Mouse (Mus musculus) heart, embryonic 13.5 days (tissue): ENCODE data around the gene Acadm. TPM values are rescaled to one million over a fixed set of nuclear protein-coding genes. Genes with fewer than 3 reads are reported as not detected.

ENCODE experiments used
- ATAC-seq: fragments of 200-750 bp; cut with Nextera tagmentation; 2 replicates; pipeline ENCODE4 v1.8.0; 2017; ENCODE audit warnings: moderate TSS enrichment; ENCODE audit not compliant: insufficient number of reproducible peaks, low FRiP score, low TSS enrichment; ENCODE audit errors: extremely low read depth
- H3K27ac ChIP-seq: fragments of 300-500 bp; sonication (generic); replicated peaks from 2 replicates; pipeline ENCODE4 v1.5.1; 2015; ENCODE audit warnings: moderate library complexity, mild to moderate bottlenecking, inconsistent platforms
- H3K27me3 ChIP-seq: fragments of 300-500 bp; sonication (generic); replicated peaks from 2 replicates; pipeline ENCODE4 v1.6.1; 2015; ENCODE audit warnings: mild to moderate bottlenecking, inconsistent platforms
- H3K36me3 ChIP-seq: fragments of 300-500 bp; sonication (generic); 2 replicates; pipeline ENCODE4 v1.6.1; 2015; ENCODE audit warnings: mild to moderate bottlenecking, inconsistent platforms
- H3K4me1 ChIP-seq: fragments of 300-500 bp; sonication (generic); 2 replicates; pipeline ENCODE4 v1.6.1; 2015; ENCODE audit warnings: inconsistent platforms
- H3K4me2 ChIP-seq: fragments of 300-500 bp; sonication (generic); 2 replicates; pipeline ENCODE4 v1.6.1; 2015; ENCODE audit warnings: inconsistent platforms, mild to moderate bottlenecking, moderate library complexity
- H3K4me3 ChIP-seq: fragments of 300-500 bp; sonication (generic); 2 replicates; pipeline ENCODE4 v1.5.1; 2015; ENCODE audit warnings: moderate library complexity, mild to moderate bottlenecking, inconsistent platforms
- H3K9ac ChIP-seq: fragments of 300-500 bp; sonication (generic); 2 replicates; pipeline ENCODE4 v1.6.1; 2015; ENCODE audit warnings: inconsistent platforms, mild to moderate bottlenecking, moderate library complexity
- H3K9me3 ChIP-seq: fragments of 300-500 bp; sonication (generic); 2 replicates; pipeline ENCODE4 v1.6.1; 2016; ENCODE audit warnings: inconsistent platforms
- whole genome bisulfite sequencing: fragments of 180-500 bp; shearing (Covaris S2); methylation state at CpG from one replicate; pipeline ENCODE4 v1.1.7; 2015; ENCODE audit warnings: mixed read lengths; 5-methylcytosine and 5-hydroxymethylcytosine counted together
- polyA plus RNA-seq: library from polyadenylated mRNA; unstranded; fragments of >200 nt; fragmentation: Nextera tagmentation; extraction: Ambion mirVana; gene quantifications from 2 replicates; pipeline ENCODE4 v1.2.1, GENCODE M21; 2015

Gene Acadm
- polyA plus RNA-seq, 1 experiment from 2014 or later = 179 TPM

DNA sequence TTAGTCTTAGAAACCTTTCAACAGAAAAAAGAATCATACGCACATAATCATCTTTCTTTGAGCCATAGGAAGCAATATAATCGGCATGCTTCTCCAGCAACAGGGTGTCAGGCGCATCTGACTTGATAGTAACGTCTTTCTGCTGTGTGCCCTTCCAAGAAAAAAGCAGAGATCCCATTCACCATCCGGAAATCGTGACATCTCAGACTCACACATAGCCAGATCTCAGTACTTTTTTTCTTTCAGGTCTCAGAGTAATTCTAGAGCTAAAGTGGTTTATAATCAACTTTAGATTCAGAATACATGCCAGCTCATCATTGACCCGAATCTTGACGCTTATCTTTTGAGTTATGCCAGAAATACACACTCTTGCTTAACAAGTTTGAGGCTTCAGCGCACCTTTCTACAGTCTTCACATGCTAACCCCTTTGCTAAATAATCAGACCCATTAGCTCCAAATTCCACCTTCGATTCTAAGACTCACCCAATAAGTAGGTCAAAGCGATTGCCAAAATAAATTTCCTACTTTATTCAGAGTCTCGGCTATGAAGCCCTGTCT is 32.5 kb downstream of the Acadm start:
- Histone ChIP-seq H3K9ac (peak overlapping the region; percentile 97), H3K27me3 (no peaks in the 10 kb centered on the region), H3K9me3 (no peaks in the 10 kb centered on the region), H3K36me3 (peaks cover 47% of the 10 kb centered on the region), H3K4me1 (peaks cover 54% of the 10 kb centered on the region), H3K4me2 (peak overlapping the region; percentile 95), H3K4me3 (peak overlapping the region; percentile 79), H3K27ac (peak overlapping the region; percentile 94)
- 1% methylated on average over 12 of the region's 12 CpGs for WGBS
- no peak for ATAC-seq

DNA sequence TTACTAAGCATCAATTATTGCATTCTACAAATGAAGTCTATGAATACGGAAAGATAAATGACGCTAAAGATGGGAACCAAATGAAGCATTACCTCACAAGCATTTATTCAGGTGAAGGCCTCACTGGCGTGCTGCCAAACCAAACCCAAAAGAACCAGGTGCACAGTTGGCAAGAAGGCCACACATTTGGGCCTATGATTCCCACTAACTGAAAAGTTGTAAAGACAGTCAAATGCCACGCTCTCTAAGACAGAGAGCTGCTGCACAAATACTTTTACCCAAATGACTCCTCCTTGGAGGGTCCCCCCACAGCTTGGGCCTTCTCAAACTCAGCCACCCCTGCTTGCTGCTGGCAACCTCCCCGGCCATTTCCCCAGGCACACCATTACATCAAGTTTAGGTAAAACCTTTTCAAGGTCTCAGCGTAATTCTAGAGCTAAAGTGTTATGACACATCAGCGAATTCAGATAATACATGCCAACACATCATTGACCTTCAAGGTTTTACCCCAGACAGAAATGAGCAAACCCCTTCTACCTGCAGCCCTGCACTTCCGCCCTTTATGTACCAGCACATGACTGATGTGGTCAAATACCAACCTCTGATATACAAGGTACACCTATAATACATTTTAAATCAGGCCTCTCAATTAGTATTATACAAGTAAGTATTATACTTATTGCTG is 33.1 kb downstream of the Acadm start:
- Histone ChIP-seq H3K36me3 (peaks cover 53% of the 10 kb centered on the region), H3K27ac (peak overlapping the region; percentile 94), H3K9ac (peak overlapping the region; percentile 97), H3K4me1 (peaks cover 58% of the 10 kb centered on the region), H3K9me3 (no peaks in the 10 kb centered on the region), H3K4me2 (peak overlapping the region; percentile 95), H3K4me3 (peak overlapping the region; percentile 79), H3K27me3 (no peaks in the 10 kb centered on the region)
- WGBS = 34% methylated on average over 8 of the region's 8 CpGs
- ATAC-seq = no peak

DNA sequence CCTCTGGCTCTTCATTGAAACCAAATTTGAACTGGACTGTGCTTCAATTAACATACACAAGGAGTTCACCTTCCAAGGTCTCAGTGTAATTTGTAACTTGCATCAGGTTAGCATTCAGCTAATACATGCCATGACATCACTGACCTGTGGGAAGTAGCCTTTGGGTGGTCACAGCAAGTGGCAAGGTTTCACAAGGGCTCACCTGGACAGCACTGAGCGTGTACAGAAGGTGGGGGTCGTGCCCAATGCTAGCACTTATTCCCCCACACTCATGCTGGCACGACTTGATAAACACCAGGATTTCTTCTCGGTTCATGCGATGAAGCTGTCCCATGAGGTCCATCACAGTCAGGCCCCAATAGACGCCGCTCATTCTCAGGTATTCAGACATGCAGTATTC is 33.9 kb downstream of the Acadm start:
- Histone ChIP-seq H3K4me2 (peak overlapping the region; percentile 95), H3K9ac (peak overlapping the region; percentile 97), H3K27me3 (no peaks in the 10 kb centered on the region), H3K9me3 (no peaks in the 10 kb centered on the region), H3K4me1 (peaks cover 58% of the 10 kb centered on the region), H3K36me3 (peaks cover 62% of the 10 kb centered on the region), H3K4me3 (peak overlapping the region; percentile 79), H3K27ac (peak overlapping the region; percentile 48)
- WGBS = 57% methylated on average over 7 of the region's 7 CpGs
- no peak for ATAC-seq

DNA sequence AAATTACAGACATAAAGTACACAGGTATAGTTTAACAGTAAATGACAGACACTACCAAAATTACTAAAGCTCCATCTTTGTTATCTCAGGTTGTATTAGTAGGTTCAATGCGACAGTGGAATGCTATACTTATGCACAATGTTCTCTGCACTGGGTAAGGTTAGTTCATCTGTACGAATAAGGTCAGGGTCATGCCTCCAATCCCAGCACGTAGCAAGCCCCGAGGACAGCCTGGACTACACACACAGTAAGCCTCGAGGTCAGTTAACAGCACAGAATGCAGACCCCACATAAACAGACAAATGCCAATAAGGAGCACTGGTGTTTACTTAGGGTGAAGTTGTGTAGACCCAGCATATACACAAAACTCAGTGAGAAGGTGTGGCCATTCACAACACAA is 35.5 kb downstream of the Acadm start:
- 75% methylated on average over 5 of the region's 5 CpGs for WGBS
- no peak for ATAC-seq
- H3K36me3 ChIP-seq = peaks cover 77% of the 10 kb centered on the region
- H3K4me2 ChIP-seq = peak overlapping the region; percentile 95
- H3K9me3 ChIP-seq = no peaks in the 10 kb centered on the region
- H3K4me1 ChIP-seq = peaks cover 55% of the 10 kb centered on the region
- H3K27ac ChIP-seq = no peak overlapping the region
- H3K4me3 ChIP-seq = peak overlapping the region; percentile 79; the same call in 1 of the 2 replicates
- peak overlapping the region; percentile 97 for H3K9ac ChIP-seq
- no peaks in the 10 kb centered on the region for H3K27me3 ChIP-seq

DNA sequence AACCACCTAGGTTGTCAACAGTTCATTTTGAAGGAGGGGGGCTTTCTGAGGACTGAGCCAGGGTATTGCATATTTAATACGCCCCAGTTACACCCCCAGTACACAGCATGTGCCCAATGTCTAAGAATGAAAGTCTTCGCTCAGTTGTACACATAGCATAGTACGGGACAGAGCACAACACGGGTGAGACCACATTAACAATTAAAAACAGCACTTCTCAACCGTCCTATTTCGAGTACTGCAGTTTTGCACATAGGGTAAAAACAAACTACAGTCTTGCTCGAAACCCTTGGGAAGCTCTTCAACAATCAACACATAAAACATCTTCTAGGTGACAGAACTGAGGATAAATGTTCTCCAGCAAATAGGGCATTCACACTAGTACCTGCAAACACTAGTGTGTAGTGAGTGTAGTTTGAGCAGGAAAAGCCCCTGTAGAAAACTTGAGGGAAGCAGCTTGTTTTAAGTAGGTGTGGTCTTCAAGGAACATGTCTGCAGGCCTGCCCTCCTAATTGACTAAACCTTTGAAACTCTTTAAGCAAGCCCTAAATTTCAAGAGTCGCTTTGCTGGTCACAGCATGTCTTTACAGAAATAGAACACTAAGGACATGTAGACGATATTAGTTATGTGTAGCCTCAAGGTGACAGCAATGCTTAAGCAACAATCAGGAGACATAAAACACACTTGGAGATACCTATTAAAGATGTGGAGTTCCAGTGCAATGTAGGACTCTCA is 38.1 kb downstream of the Acadm start, which contains the start of gene Msh4:
Gene Msh4 (minus strand): TSS at position 3 of the 736 bp plus-strand sequence.
- H3K9ac ChIP-seq = no peak within 1 kb of the TSS
- ATAC-seq = no peak
- peaks cover 54% of the 10 kb centered on the region for H3K4me1 ChIP-seq
- peaks cover 82% of the 10 kb centered on the region for H3K36me3 ChIP-seq
- no peaks in the 10 kb centered on the region for H3K9me3 ChIP-seq
- no peaks in the 10 kb centered on the region for H3K27me3 ChIP-seq
- H3K4me3 ChIP-seq = no peak within 1 kb of the TSS
- no peak within 1 kb of the TSS for H3K4me2 ChIP-seq
- H3K27ac ChIP-seq = peak within 1 kb of the TSS; percentile 15; the same call in 1 of the 2 replicates
- 82% methylated on average over 9 of the region's 9 CpGs for WGBS

DNA sequence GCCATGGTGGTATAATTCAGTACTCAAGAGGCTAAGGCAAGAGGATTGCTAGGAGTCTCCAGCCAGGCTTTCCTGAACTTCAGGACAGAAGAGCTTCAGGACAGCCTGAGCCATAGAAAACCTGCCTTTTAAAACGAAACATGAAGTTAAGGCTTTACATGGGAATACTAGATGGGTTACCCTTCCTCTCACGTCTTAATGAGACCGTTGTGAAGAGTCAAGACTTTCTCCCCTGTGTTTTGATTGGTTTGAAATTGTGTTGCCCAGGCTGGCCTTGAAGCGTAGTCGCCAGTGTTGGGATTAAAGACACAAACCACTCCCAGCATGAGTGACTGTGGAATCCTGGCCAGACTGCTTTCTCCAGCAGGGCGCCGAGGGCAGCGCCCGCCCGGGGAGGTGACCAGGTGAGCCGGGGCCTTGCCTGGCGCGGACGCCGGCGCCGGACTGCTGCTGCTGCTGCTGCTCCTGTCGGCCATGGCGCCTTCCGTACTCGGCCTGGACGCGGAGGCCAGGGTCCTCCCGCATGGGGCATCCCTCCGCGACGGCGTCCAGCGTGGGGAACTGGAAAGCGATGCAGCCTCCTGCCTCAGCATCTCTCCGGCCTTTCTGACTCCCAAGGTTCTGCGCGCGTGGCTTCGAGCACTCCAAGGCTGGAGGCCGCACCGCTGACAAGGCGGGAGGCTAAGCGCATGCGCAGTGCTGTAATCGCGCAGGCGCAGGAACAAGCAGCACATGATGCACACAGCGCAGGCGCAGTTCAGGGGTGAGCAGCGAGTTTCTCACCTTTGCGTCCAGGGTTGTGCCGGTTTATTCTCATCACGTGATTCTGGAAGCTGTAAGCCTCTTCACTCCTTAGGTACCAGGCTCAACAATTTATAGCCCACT is 38.9 kb downstream of the Acadm start:
- whole genome bisulfite sequencing = 78% methylated on average over 49 of the region's 49 CpGs
- no peak for ATAC-seq

DNA sequence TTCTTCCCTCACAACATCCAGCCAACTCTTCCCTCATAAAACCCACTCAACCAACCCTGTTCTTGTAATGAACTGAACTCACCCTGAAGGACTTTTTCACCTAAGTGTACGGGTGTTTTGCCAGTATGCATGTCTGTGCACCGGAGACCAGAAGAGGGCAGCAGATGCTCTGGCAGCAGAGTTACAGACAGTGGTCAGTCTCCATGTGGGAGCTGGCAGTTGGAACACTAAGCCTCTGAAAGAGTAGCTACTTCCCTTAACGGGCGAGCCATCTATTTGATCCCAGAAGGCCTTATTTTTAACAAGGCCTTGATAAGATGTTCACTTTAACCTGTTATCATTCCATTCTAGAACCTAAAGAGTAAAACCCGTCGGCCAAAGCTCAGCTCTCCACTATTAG is 39.8 kb downstream of the Acadm start:
- Histone ChIP-seq H3K36me3 (peaks cover 65% of the 10 kb centered on the region), H3K4me1 (peaks cover 37% of the 10 kb centered on the region), H3K27me3 (no peaks in the 10 kb centered on the region), H3K9me3 (no peaks in the 10 kb centered on the region), H3K4me3 (no peak overlapping the region), H3K27ac (no peak overlapping the region; the same call in 1 of the 2 replicates), H3K9ac (no peak overlapping the region), H3K4me2 (no peak overlapping the region)
- 58% methylated on average over 6 of the region's 6 CpGs for WGBS
- 0 out of 2 replicates have a peak, but pooled peaks have one; percentile 39 for ATAC-seq

More for the DNA sequence above, 38.9 kb downstream of the Acadm start:
- H3K36me3 ChIP-seq = peaks cover 74% of the 10 kb centered on the region
- peaks cover 46% of the 10 kb centered on the region for H3K4me1 ChIP-seq
- no peaks in the 10 kb centered on the region for H3K9me3 ChIP-seq
- no peak overlapping the region for H3K4me2 ChIP-seq
- H3K9ac ChIP-seq = no peak overlapping the region
- no peak overlapping the region for H3K4me3 ChIP-seq
- no peaks in the 10 kb centered on the region for H3K27me3 ChIP-seq
- H3K27ac ChIP-seq = peak overlapping the region; percentile 15; the same call in 1 of the 2 replicates

DNA sequence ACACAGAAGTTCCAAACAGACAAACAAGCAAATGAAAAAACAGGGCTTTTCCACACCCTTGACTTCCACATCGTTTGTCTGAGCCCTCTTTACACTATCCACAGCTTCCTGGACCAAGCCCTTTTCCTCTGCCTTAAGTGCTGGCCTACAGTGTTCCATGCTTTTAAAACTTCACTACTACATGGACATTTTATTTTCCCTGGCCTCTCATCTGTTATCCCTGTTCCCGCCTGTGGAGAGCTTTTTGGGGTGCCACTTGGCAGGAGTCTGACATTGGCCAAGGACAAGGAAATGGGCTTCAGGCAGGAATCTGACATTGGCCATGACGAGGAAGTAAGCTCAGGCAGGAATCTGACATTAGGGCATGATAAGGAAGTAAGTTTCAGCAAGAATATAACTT is 41.8 kb downstream of the Acadm start:
- peaks cover 45% of the 10 kb centered on the region for H3K36me3 ChIP-seq
- H3K9me3 ChIP-seq = no peaks in the 10 kb centered on the region
- peaks cover 17% of the 10 kb centered on the region for H3K4me1 ChIP-seq
- 31% methylated on average over 3 of the region's 3 CpGs for WGBS
- no peak overlapping the region for H3K9ac ChIP-seq
- ATAC-seq = no peak
- H3K4me3 ChIP-seq = no peak overlapping the region
- H3K27me3 ChIP-seq = no peaks in the 10 kb centered on the region
- H3K4me2 ChIP-seq = no peak overlapping the region
- no peak overlapping the region; the same call in 1 of the 2 replicates for H3K27ac ChIP-seq

DNA sequence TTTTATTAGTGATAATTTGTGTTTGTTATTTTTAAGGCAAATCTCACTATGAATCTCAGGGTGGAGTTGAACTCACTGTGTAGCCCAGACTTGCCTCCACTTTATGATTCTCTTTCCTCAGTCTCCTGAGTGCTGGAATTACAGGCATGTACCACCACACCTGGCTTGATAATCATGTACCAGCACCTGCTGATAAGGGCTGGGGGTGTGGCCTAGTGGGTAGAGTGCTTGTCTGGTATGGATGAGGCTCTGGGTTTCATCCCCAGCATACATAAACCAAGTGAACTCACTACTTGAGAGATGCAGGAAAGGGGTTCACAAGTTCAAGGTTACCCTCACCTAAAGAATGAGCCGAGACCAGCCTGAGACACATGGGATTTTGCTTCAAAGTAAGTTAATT is 42.5 kb downstream of the Acadm start:
- ATAC-seq = no peak
- Histone ChIP-seq H3K36me3 (peaks cover 38% of the 10 kb centered on the region), H3K4me2 (no peak overlapping the region), H3K27me3 (no peaks in the 10 kb centered on the region), H3K9ac (no peak overlapping the region), H3K27ac (no peak overlapping the region), H3K4me3 (no peak overlapping the region), H3K9me3 (no peaks in the 10 kb centered on the region), H3K4me1 (peaks cover 15% of the 10 kb centered on the region)
- 73% methylated on average over 1 of the region's 1 CpGs for WGBS

DNA sequence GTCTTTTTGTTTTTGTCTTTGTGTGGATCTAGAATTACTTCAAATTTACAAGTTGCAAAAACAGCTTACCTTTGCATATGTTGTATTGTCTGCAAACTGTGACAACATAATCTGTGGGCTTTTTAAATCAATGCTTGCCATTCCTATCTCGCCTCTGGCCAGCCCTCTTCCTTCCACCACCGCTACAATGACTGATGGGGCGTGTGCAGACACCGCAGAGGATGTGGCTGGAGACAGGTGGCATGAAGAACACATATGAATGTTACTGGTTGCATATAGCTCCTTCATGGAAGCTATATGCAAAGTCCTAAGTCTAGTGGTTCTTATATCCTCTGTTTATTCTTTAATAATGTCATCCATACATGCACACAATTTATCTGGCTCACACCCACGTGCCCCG is 47.2 kb downstream of the Acadm start:
- ATAC-seq = no peak
- no peak overlapping the region for H3K9ac ChIP-seq
- H3K4me3 ChIP-seq = no peak overlapping the region
- WGBS = 54% methylated on average over 6 of the region's 6 CpGs
- H3K9me3 ChIP-seq = no peaks in the 10 kb centered on the region
- no peak overlapping the region for H3K27ac ChIP-seq
- peaks cover 4% of the 10 kb centered on the region; the same call in 1 of the 2 replicates for H3K4me1 ChIP-seq
- no peak overlapping the region for H3K4me2 ChIP-seq
- H3K27me3 ChIP-seq = no peaks in the 10 kb centered on the region
- H3K36me3 ChIP-seq = no peaks in the 10 kb centered on the region

DNA sequence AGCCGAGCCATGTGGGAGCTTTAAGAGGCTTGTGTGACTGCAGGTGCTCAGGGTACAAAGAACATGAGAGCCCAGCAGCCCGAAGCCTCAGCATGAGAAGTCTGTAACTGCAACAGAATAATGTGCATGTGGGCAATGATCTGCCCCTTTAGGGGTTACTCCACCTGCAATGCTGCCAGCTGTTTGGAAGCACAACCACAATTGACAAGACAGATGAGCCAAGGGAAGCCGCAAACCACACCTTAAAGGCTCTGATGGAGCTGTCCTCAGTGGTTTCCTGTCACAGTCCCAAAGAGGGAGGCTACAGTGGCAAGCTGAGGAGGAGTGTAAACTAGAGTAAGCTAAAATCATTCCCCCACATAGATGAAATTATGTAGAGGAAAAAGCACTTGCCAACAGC is 49.0 kb downstream of the Acadm start:
- no peaks in the 10 kb centered on the region for H3K27me3 ChIP-seq
- no peak overlapping the region for H3K27ac ChIP-seq
- ATAC-seq = no peak
- no peak overlapping the region for H3K4me3 ChIP-seq
- no peak overlapping the region for H3K9ac ChIP-seq
- 87% methylated on average over 3 of the region's 3 CpGs for WGBS
- H3K36me3 ChIP-seq = no peaks in the 10 kb centered on the region
- no peaks in the 10 kb centered on the region for H3K4me1 ChIP-seq
- no peak overlapping the region for H3K4me2 ChIP-seq
- no peaks in the 10 kb centered on the region for H3K9me3 ChIP-seq
